Mouse (Mus musculus): ENCODE measurements around the gene Acox3.
A peak's percentile ranks its signal among the peaks of the same experiment; 100 is the strongest.

Gene Acox3

DNA sequence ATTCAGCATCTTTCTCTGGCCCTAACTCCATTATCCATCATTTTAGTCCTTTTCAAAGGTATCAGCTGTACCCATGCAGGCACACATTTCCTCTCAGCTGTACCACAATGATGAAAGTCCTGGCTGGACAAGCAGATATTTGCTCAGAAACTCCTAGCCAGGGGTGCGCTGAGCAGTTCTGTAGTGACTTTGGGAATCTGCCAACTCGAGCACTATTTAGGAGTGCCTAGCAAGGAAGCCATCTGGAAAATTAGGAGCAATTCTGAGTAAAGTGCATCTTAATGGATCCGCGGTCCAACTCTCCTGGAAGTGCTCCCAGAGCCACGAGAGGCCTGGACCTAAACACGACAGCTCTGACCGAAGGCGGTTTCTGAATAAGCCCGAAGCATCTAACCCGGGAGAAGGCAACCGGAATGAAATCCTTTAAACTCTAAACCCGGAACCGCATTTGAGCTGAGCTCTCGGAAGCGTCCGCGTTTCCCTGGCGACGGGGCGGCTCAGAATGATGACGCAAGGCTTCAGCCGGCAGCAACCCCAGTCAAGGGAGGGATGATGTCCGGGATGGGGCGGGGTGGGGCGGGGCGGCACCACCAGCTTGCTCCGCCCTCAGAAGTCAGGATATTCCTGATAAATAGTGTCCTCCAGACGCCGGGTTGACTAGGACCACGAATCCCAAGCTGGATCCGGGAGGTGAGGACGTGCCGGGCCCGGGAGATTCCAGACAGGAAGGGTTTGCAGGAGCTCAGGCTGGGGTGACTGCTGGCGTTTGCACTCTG lies at the start of gene Acox3:
TSS of gene Acox3 (plus strand) at position 596 of the 776 bp plus-strand sequence.
- peak; percentile 91 for DNase-seq (ENCODE audit: extremely low spot score, low spot score)

GRCm38 (mm10) chr5:35536271-35536670 lies 46.6 kb upstream of the Acox3 start:
- DNase-seq (ENCODE audit: extremely low spot score, low spot score) = no peak

DNA sequence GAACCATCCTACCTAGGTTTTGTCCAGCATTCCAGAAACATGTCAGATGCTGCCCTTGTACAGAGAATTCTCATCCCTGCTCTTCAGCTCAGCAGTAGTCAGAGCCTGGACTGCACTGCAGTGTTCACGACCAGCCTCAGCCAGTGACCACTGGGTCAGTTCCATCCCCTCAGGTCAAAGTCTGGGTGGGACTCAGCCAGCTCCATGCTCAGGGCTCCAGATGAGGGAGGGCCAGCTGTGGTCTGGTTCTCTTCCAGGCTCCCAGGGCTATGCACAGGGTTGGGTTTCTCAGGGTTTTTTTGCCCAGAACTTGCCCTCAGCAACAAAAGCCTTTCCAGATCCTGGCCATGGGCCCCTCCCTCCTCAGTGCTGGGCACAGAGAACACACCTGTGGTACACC lies 45.4 kb upstream of the Acox3 start:
- DNase-seq (ENCODE audit: extremely low spot score, low spot score) = no peak

DNA sequence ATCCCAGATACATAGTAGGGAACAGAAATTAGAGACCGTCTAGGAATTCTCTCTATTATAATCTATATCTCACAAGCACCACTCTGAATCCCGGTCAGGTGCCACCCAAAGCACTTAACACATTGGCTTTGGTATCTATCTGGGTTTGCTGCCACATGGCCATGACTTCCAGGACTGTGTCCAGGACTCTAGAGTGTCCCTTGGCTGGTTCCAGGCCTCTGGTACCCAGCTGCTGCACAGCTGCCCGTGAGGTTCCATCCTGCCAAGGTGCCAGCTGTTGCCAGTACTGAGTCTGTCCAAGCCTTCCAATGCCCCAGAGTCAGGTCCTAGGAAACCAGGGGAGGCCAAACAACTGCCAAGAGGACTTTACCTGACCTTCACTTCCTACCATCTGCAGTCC lies 44.8 kb upstream of the Acox3 start:
- no peak for DNase-seq (ENCODE audit: extremely low spot score, low spot score)

- no peak for DNase-seq (ENCODE audit: extremely low spot score, low spot score)
These were observed 43.3 kb upstream of the Acox3 start for GRCm38 (mm10) chr5:35539576-35539975.

- DNase-seq (ENCODE audit: extremely low spot score, low spot score) = no peak
These were observed 42.3 kb upstream of the Acox3 start for GRCm38 (mm10) chr5:35540555-35540954.

DNA sequence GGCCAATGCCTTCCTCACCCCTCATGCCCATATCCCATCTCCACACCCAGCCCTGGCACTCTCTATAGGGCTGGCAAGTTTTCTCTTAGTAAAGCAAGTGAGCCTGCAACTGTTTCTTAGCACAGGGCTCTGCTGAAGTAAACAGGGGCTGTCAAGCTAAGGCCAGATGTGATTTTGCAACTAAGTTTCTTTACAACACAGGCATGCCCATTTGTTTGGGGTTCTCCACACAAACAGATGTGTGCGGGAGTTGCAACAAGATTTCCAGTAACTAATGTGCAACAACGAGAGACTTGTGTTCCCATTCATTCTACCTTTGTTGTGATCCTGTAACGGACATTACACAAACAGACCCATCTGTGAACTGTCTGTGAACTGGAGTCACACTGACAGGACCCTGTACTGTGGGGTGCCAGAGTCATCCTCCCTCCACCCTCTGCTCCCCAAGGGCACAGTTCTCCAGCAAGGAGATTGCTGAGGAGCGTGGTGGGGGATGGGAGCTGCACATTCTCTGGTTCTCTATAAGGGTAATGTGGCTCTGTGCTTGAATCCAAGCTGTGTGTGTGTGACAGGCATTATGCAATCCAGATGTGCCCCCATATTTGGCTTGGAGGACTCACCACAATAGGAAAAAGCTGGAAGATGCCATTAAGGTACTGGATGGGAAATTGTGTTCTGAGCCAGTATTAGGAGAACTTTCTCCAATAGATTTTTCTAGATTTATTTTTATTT lies 41.6 kb upstream of the Acox3 start:
- no peak for DNase-seq (ENCODE audit: extremely low spot score, low spot score)

DNA sequence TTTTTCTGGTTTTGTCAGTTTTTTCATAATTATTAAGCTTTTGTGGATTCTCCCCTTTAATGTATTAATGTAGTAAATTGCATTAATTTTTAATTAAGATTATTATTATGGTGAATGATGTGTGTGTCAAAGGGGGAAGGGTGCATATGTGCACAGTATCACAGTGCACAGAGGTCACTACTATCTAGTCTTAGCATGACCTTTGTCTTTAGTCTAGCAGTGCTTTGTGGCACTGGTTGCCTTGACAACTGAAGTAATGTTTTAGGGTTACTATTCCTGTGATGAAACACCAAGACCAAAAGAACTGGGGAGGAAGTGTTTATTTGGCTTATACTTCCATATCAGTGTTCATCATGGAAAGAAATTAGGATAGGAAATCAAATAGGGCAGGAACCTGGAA lies 36.7 kb upstream of the Acox3 start:
- no peak for DNase-seq (ENCODE audit: extremely low spot score, low spot score)

GRCm38 (mm10) chr5:35551855-35552837 lies 30.7 kb upstream of the Acox3 start:
- no peak for DNase-seq (ENCODE audit: extremely low spot score, low spot score)

DNA sequence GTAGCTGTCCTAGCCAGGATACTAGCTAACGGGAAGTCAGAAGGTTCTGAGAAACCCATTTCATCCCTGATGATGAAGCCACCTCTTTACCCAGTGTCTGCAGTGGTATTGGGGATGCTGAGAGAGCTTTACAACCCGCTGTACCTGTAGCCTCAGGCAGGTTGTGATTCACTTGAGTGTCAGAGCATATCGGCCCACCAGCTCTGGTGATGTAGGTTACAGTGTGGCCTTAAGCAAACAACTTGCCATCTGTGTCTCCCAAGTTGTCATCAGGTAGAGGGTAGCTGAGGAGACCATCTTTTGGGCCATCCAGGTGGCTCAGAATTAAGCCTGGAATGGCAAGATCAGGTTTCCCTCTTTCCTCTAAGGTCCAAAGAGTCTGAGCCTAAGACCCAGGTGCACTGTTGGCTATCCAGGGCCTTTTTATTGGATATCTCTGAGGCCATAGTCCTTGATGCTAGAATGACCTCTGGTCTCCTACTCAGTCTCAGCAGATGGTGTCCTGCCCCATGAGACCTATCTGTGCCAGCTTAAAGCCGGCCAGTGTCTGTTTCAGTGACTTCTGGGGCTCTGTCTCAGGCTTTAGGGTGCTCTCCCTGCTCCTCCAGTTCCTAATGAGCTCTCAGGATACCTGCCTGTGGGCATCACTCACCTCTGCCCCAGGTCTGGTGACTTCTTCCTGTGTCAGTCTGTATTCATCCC lies 29.9 kb upstream of the Acox3 start:
- DNase-seq (ENCODE audit: extremely low spot score, low spot score) = no peak

GRCm38 (mm10) chr5:35556393-35556792 lies 26.4 kb upstream of the Acox3 start:
- DNase-seq (ENCODE audit: extremely low spot score, low spot score) = no peak

DNA sequence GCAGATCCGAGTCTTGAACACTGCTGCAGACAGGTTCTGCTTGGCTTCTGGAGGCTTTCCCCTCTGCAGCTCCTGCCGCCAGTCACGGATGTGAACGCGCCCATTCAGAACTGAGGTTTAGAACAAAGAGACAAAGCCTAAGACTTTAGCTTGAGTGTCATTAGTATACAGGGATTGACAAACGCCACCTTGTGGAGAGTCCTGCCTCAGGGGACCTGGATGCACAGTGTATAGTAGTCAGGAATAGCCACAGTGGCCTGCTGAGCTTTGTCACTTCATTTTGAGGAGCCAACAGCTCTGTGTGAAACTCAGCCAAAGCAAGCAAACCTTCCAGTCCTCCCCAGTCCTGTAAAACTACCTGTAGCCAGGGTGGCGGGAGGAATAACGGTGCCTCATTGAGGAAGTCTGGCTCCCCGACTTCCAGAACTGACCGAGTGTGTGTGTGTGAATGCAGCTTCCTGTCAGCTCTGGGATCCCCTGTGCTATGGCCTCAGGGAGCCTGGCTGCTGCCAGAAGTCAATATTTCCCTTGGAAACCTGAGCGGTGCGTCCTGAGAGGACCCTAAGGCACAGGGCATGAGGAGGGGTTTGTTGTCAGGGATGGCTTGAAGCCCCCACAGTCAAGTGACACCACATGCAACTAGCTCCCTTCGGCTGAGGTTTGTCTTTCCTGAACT lies 24.8 kb upstream of the Acox3 start:
- no peak for DNase-seq (ENCODE audit: extremely low spot score, low spot score)

GRCm38 (mm10) chr5:35559447-35559846 lies 23.4 kb upstream of the Acox3 start:
- DNase-seq (ENCODE audit: extremely low spot score, low spot score) = no peak

- no peak for DNase-seq (ENCODE audit: extremely low spot score, low spot score)
These were observed 20.2 kb upstream of the Acox3 start for GRCm38 (mm10) chr5:35562616-35563015.

DNA sequence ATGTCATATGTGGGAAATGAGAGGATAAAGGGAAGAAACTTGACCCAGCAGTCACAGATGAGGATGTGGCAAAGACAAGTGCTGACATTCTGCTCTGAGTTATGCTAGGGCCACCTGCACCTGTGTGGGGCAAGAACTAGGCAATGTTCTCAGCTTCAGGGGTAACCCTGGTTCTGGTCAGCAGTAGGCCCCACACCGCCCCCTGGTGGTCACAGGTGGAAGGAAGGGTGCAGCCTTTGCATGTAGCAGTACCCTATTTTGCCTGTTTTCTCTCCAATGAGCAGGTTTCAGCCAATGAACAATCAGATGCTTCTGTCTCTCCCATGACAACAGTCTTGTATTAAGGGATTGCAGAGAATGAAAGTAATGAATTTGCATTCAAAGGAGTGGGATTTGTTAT lies 19.4 kb upstream of the Acox3 start:
- peak; percentile 88 for DNase-seq (ENCODE audit: extremely low spot score, low spot score)

DNA sequence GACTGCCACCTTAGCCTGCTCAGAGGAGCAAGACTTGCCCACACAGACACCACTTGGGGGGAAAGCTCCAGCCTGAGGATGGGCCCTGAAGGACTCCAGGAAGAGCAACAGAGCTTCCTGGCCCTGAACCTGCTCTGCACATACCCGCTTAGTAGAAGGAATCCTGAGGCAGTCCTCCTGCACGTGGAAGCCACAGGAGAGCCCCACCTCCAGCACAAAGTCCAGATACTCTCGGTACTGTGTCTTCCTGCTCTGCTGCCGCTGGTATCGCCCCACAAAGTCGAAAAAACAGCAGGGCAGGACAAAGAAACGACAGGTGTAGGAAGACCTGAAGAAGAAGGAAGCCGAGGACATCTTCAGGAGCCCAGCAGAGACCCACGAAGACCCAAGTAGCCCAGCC lies 17.6 kb upstream of the Acox3 start:
- DNase-seq (ENCODE audit: extremely low spot score, low spot score) = no peak

DNA sequence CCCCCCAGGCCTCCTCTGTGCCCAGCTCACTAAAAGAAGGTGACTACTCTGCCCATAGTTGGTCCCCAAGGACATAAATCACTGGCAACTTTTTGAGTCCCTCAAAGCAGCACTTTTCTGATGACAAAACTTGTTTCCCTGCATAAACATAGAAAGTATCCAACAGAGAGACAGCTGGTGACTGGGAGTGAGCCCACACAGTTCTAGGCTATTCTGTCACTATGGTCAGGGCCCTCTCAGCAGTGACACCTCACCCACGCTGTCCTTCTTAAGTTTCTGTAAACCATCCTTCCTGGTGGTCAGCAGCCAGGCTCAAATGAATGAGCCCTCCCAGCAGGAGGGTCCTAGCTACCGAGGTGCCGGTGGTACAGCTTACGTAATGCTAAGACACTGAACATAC lies 16.2 kb upstream of the Acox3 start:
- no peak for DNase-seq (ENCODE audit: extremely low spot score, low spot score)

DNA sequence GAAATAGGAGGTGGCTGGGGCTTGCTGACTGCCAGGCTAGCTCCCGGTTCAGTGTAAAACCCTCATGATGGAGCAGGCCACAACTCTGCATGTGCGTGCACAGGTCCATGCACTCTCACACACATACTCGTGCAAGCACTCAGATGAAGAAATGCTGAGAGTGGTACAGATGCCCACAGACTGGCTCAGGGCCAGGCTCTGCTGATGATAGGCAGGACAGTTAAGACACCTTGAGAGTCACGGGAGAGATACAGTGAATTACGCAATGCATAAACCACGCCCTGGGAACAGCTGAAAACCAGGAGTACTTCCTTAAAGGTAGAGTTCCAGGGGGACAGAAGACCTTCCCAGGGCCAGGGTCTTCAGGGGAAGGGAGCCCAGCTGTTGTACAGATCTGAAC lies 11.3 kb upstream of the Acox3 start:
- no peak for DNase-seq (ENCODE audit: extremely low spot score, low spot score)

GRCm38 (mm10) chr5:35574653-35575599 lies 7.9 kb upstream of the Acox3 start, which contains the start of gene Trmt44:
Gene Trmt44, minus strand, starts transcription at chr5:35575070.
- DNase-seq (ENCODE audit: extremely low spot score, low spot score) = peak; percentile 94
